In the genomic region with DNA sequence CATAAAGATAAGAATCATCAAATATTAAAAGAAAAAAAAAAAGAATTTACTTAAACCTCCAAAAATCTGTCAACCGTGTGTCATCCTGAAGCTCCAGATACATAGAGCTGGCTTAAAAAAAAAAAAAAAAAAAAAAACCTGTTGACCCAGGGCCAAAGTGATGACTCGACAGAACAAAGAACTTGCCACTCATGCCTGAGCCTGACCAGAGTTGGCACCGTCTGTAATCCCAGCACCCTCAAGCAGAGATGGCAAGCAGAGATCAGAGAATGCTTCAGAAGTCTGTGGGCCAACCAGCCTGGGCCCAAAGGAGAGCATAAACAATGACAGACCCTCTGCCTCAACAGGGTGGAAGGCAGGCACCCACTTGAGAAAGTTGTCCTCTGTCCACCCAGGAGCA, we compare ENCODE assay signal across 21 mouse cellular contexts.
DNase-seq lines count a peak whose midpoint lies in the region; ATAC-seq lines count a peak whose summit lies in the region.
"Had no signal": no experiment of that assay in that cellular context is flagged by ENCODE, and none has a peak within 500 bp of the region (broad histone marks: within the 10 kb centered on the region; RNA-seq: fewer than 3 reads in every experiment).

No protein-coding gene starts in this region.

- no peak overlapping the region for H3K9ac ChIP-seq in forebrain, embryonic 14.5 days (ENCODE audit: low read length)
- H3K9ac ChIP-seq: embryonic facial prominence, embryonic 12.5 days; hindbrain, embryonic 14.5 days; liver, embryonic 14.5 days; midbrain, embryonic 12.5 days; neural tube, embryonic 12.5 days had no signal

- no peak overlapping the region for H3K4me3 ChIP-seq in forebrain, embryonic 14.5 days (ENCODE audit: low read depth, low read length)
- H3K4me3 ChIP-seq: embryonic facial prominence, embryonic 12.5 days; erythroblast, embryonic 14.5 days; heart, embryonic 10.5 days; midbrain, embryonic 12.5 days; neural tube, embryonic 12.5 days had no signal

- no peaks in the 10 kb centered on the region for H3K36me3 ChIP-seq in forebrain, embryonic 14.5 days (ENCODE audit: control insufficient read depth, insufficient read depth, low read length)
- H3K36me3 ChIP-seq: embryonic facial prominence, embryonic 12.5 days; heart, embryonic 10.5 days; midbrain, embryonic 12.5 days; neural tube, embryonic 12.5 days had no signal

- no peaks in the 10 kb centered on the region for H3K9me3 ChIP-seq in forebrain, embryonic 14.5 days (replicated peaks; ENCODE audit: control insufficient read depth, low read length)
- H3K9me3 ChIP-seq: embryonic facial prominence, embryonic 12.5 days; heart, embryonic 10.5 days; midbrain, embryonic 12.5 days; neural tube, embryonic 12.5 days had no signal

- H3K27me3 ChIP-seq in forebrain, embryonic 14.5 days (replicated peaks; ENCODE audit: control insufficient read depth, insufficient read depth, low read length): no peaks in the 10 kb centered on the region
- H3K27me3 ChIP-seq: embryonic facial prominence, embryonic 12.5 days; midbrain, embryonic 12.5 days; neural tube, embryonic 12.5 days had no signal

- no peak overlapping the region for H3K27ac ChIP-seq in forebrain, embryonic 14.5 days (ENCODE audit: low read depth, low read length)
- H3K27ac ChIP-seq: embryonic facial prominence, embryonic 12.5 days; heart, embryonic 10.5 days; hindbrain, embryonic 14.5 days; liver, embryonic 14.5 days; macrophage; midbrain, embryonic 12.5 days; neural tube, embryonic 12.5 days; stomach, postnatal 0 days had no signal

- 81% methylated on average over 3 of the region's 3 CpGs for WGBS in forebrain, embryonic 14.5 days

- no peak for ATAC-seq in forebrain, embryonic 14.5 days
- ATAC-seq: forebrain, embryonic 16.5 days had no signal

- DNase-seq in adrenal gland, postnatal 14 days: peak; percentile 9
- no peak for DNase-seq in adrenal gland, adult 8-10 months
- peak; percentile 10 for DNase-seq in urinary bladder, postnatal 25 days (ENCODE audit: low spot score)
- DNase-seq in urinary bladder, postnatal 4 days (ENCODE audit: low spot score in 2 of 2): no peak
- DNase-seq in adrenal gland, postnatal 36 days: peak; percentile 35 to 37
- peak; percentile 27 to 29 for DNase-seq in urinary bladder, postnatal 36 days (ENCODE audit: low spot score in 2 of 2)
- no peak for DNase-seq in forebrain, embryonic 14.5 days (ENCODE audit: low spot score)
- no peak for DNase-seq in retina, embryonic 14.5 days (ENCODE audit: low spot score)
- DNase-seq: cerebellum, adult 2 months; heart, postnatal 10 days; right cerebral cortex, adult 18-20 months had no signal

- no peak overlapping the region for H3K4me2 ChIP-seq in forebrain, embryonic 14.5 days (ENCODE audit: low read length)
- H3K4me2 ChIP-seq: embryonic facial prominence, embryonic 12.5 days; hindbrain, embryonic 14.5 days; midbrain, embryonic 12.5 days; neural tube, embryonic 12.5 days had no signal

- no peaks in the 10 kb centered on the region for H3K4me1 ChIP-seq in forebrain, embryonic 14.5 days (ENCODE audit: control insufficient read depth, insufficient read depth, low read length)
- H3K4me1 ChIP-seq: embryonic facial prominence, embryonic 12.5 days; heart, embryonic 10.5 days; midbrain, embryonic 12.5 days; neural tube, embryonic 12.5 days had no signal

Comparison
In these comparisons a context has a peak if more than half of its experiments do, and no peak if none do; other contexts are left out.
1. DNase-seq: peak in adrenal gland, postnatal 14 days (single experiment), urinary bladder, postnatal 25 days (single experiment), adrenal gland, postnatal 36 days (2 of 2) and urinary bladder, postnatal 36 days (2 of 2); none in adrenal gland, adult 8-10 months (single experiment), urinary bladder, postnatal 4 days (0 of 2), forebrain, embryonic 14.5 days (single experiment) and retina, embryonic 14.5 days (single experiment).